Mouse (Mus musculus) ES-E14 (cell line): ENCODE measurements around the gene Aqp1. TPM values are rescaled to one million over a fixed set of nuclear protein-coding genes. Genes with fewer than 3 reads are reported as not detected.

Experiments used
- DNase-seq: peaks from one replicate; pipeline ENCODE4 v3.0.0-alpha.2; 2013; ENCODE audit warnings: low read depth, low spot score
- H3K27ac ChIP-seq: 2 replicates; pipeline ENCODE4 v1.5.1; 2012; ENCODE audit warnings: low read depth, mild to moderate bottlenecking, low read length, moderate library complexity, mixed read lengths; ENCODE audit not compliant: poor library complexity, insufficient read depth, severe bottlenecking
- H3K36me3 ChIP-seq: 2 replicates; pipeline ENCODE4 v1.6.1; 2012; ENCODE audit warnings: mild to moderate bottlenecking, low read length, moderate library complexity, mixed read lengths; ENCODE audit not compliant: control insufficient read depth, poor library complexity, insufficient read depth, severe bottlenecking
- H3K4me1 ChIP-seq, 2 experiments: fragments of 150-350 bp in 1 of 2; sonication (generic) in 1 of 2; 2 replicates each; pipeline ENCODE4 v1.6.1; 2012; ENCODE audit warnings: low read length in 2 of 2, mild to moderate bottlenecking in 1 of 2, mixed read lengths in 1 of 2; ENCODE audit not compliant: control insufficient read depth in 2 of 2, insufficient read depth in 2 of 2, poor library complexity in 1 of 2
- H3K4me3 ChIP-seq, 2 experiments: fragments of 150-350 bp in 1 of 2; sonication (generic) in 1 of 2; 2 replicates each; pipeline ENCODE4 v1.5.1; 2012; ENCODE audit warnings: low read length in 2 of 2, low read depth in 1 of 2, mild to moderate bottlenecking in 1 of 2, mixed read lengths in 1 of 2; ENCODE audit not compliant: insufficient read depth in 1 of 2, poor library complexity in 1 of 2, severe bottlenecking in 1 of 2
- H3K9ac ChIP-seq: 2 replicates; pipeline ENCODE4 v1.6.1; 2012; ENCODE audit warnings: low read depth, mild to moderate bottlenecking, low read length, mixed read lengths; ENCODE audit not compliant: poor library complexity, insufficient read depth, severe bottlenecking
- H3K9me3 ChIP-seq: fragments of 150-350 bp; sonication (generic); 2 replicates; pipeline ENCODE4 v1.6.1; 2012; ENCODE audit warnings: low read depth, mild to moderate bottlenecking, low read length; ENCODE audit not compliant: control insufficient read depth, insufficient read depth
- CHD2 ChIP-seq: IDR thresholded peaks from 2 replicates; pipeline ENCODE4 v1.6.1; 2014; ENCODE audit warnings: mild to moderate bottlenecking, low read depth, low read length, inconsistent platforms
- HCFC1 ChIP-seq: IDR thresholded peaks from 2 replicates; pipeline ENCODE4 v1.6.1; 2012; ENCODE audit warnings: low read length, inconsistent platforms, borderline replicate concordance; ENCODE audit not compliant: insufficient read depth
- MAFK ChIP-seq: IDR thresholded peaks from 2 replicates; pipeline ENCODE4 v1.6.1; 2014; ENCODE audit warnings: mild to moderate bottlenecking, low read depth, low read length, inconsistent platforms; ENCODE audit not compliant: insufficient read depth
- ZC3H11A ChIP-seq: IDR thresholded peaks from 2 replicates; pipeline ENCODE4 v1.6.1; 2012; ENCODE audit warnings: low read depth, mild to moderate bottlenecking, inconsistent platforms, low read length, borderline replicate concordance
- ZNF384 ChIP-seq: IDR thresholded peaks from 2 replicates; pipeline ENCODE4 v1.6.1; 2012; ENCODE audit warnings: low read depth, low read length, inconsistent platforms
- in situ Hi-C, 2 experiments: fragments of 600-800 bp; cut with MboI; formaldehyde crosslinking; loops; one replicate each; pipeline ENCODE4 v1.15.1; 2025; ENCODE audit warnings: low sequenced_read_pairs in 2 of 2, inconsistent platforms in 1 of 2; ENCODE audit not compliant: unreplicated experiment in 2 of 2
- total RNA-seq: library from RNA; depleted of rRNA; stranded (reverse); fragments of 300-350 nt; gene quantifications from 2 replicates; pipeline ENCODE4 v1.2.3, GENCODE M21; 2012

Aqp1 gene
- total RNA-seq, 1 experiment: 0.36 TPM

- Histone ChIP-seq H3K9me3 (no peaks in the 10 kb centered on the region), H3K9ac (no peak overlapping the region), H3K27ac (no peak overlapping the region), H3K4me1 (no peaks in the 10 kb centered on the region), H3K4me3 (no peak overlapping the region), H3K36me3 (no peaks in the 10 kb centered on the region)
- in situ Hi-C loops: no loop called here
- no peak for DNase-seq
- TF ChIP-seq CHD2 (no peak), MAFK (no peak), ZC3H11A (no peak), HCFC1 (no peak), ZNF384 (no peak)
Measured at GRCm38 (mm10) chr6:55327326-55327725, 8.9 kb upstream of the Aqp1 start.

GRCm38 (mm10) chr6:55328179-55328578 lies 8.1 kb upstream of the Aqp1 start:
- TF ChIP-seq CHD2 (no peak), ZNF384 (no peak)
- Histone ChIP-seq H3K27ac (no peak overlapping the region), H3K4me3 (no peak overlapping the region), H3K9ac (no peak overlapping the region), H3K4me1 (no peaks in the 10 kb centered on the region), H3K9me3 (no peaks in the 10 kb centered on the region), H3K36me3 (no peaks in the 10 kb centered on the region)
- in situ Hi-C loops: no loop called here
- DNase-seq: no peak

GRCm38 (mm10) chr6:55331315-55331714 lies 4.9 kb upstream of the Aqp1 start:
- no peak overlapping the region for H3K27ac ChIP-seq
- H3K9ac ChIP-seq: no peak overlapping the region

GRCm38 (mm10) chr6:55332100-55332772 lies 4.0 kb upstream of the Aqp1 start:
- DNase-seq: no peak
- Histone ChIP-seq H3K36me3 (no peaks in the 10 kb centered on the region), H3K4me1 (no peaks in the 10 kb centered on the region), H3K9me3 (no peaks in the 10 kb centered on the region), H3K4me3 (no peak overlapping the region), H3K27ac (no peak overlapping the region), H3K9ac (no peak overlapping the region)
- in situ Hi-C loops: no loop called here
- TF ChIP-seq ZC3H11A (no peak), MAFK (no peak), CHD2 (no peak), HCFC1 (no peak), ZNF384 (no peak)

More at GRCm38 (mm10) chr6:55331315-55331714, 4.9 kb upstream of the Aqp1 start:
- Histone ChIP-seq H3K9me3 (no peaks in the 10 kb centered on the region), H3K4me1 (no peaks in the 10 kb centered on the region), H3K36me3 (no peaks in the 10 kb centered on the region), H3K4me3 (no peak overlapping the region)
- DNase-seq: no peak
- in situ Hi-C loops: no loop called here
- no peak for TF ChIP-seq MAFK
- no peak for TF ChIP-seq ZC3H11A
- no peak for TF ChIP-seq CHD2
- TF ChIP-seq ZNF384: no peak

GRCm38 (mm10) chr6:55332773-55333109 lies 3.5 kb upstream of the Aqp1 start:
- no peak for TF ChIP-seq CHD2
- no peak for TF ChIP-seq MAFK
- TF ChIP-seq ZC3H11A: no peak
- TF ChIP-seq ZNF384: no peak
- no peak for TF ChIP-seq HCFC1
- Histone ChIP-seq H3K27ac (no peak overlapping the region), H3K4me1 (no peaks in the 10 kb centered on the region), H3K9ac (no peak overlapping the region), H3K36me3 (no peaks in the 10 kb centered on the region), H3K4me3 (no peak overlapping the region), H3K9me3 (no peaks in the 10 kb centered on the region)
- in situ Hi-C loops: no loop called here
- DNase-seq: no peak
